Mouse (Mus musculus) heart, embryonic 13.5 days (tissue): ENCODE data around the gene Rbfox3. TPM values are rescaled to one million over a fixed set of nuclear protein-coding genes. Genes with fewer than 3 reads are reported as not detected.

Experiments used
- ATAC-seq: fragments of 200-750 bp; cut with Nextera tagmentation; 2 replicates; pipeline ENCODE4 v1.8.0; 2017; ENCODE audit warnings: moderate TSS enrichment; ENCODE audit not compliant: insufficient number of reproducible peaks, low FRiP score, low TSS enrichment; ENCODE audit errors: extremely low read depth
- H3K27ac ChIP-seq: fragments of 300-500 bp; sonication (generic); replicated peaks from 2 replicates; pipeline ENCODE4 v1.5.1; 2015; ENCODE audit warnings: moderate library complexity, mild to moderate bottlenecking, inconsistent platforms
- H3K27me3 ChIP-seq: fragments of 300-500 bp; sonication (generic); replicated peaks from 2 replicates; pipeline ENCODE4 v1.6.1; 2015; ENCODE audit warnings: mild to moderate bottlenecking, inconsistent platforms
- H3K36me3 ChIP-seq: fragments of 300-500 bp; sonication (generic); 2 replicates; pipeline ENCODE4 v1.6.1; 2015; ENCODE audit warnings: mild to moderate bottlenecking, inconsistent platforms
- H3K4me1 ChIP-seq: fragments of 300-500 bp; sonication (generic); 2 replicates; pipeline ENCODE4 v1.6.1; 2015; ENCODE audit warnings: inconsistent platforms
- H3K4me2 ChIP-seq: fragments of 300-500 bp; sonication (generic); 2 replicates; pipeline ENCODE4 v1.6.1; 2015; ENCODE audit warnings: inconsistent platforms, mild to moderate bottlenecking, moderate library complexity
- H3K4me3 ChIP-seq: fragments of 300-500 bp; sonication (generic); 2 replicates; pipeline ENCODE4 v1.5.1; 2015; ENCODE audit warnings: moderate library complexity, mild to moderate bottlenecking, inconsistent platforms
- H3K9ac ChIP-seq: fragments of 300-500 bp; sonication (generic); 2 replicates; pipeline ENCODE4 v1.6.1; 2015; ENCODE audit warnings: inconsistent platforms, mild to moderate bottlenecking, moderate library complexity
- H3K9me3 ChIP-seq: fragments of 300-500 bp; sonication (generic); 2 replicates; pipeline ENCODE4 v1.6.1; 2016; ENCODE audit warnings: inconsistent platforms
- WGBS: fragments of 180-500 bp; shearing (Covaris S2); methylation state at CpG from one replicate; pipeline ENCODE4 v1.1.7; 2015; ENCODE audit warnings: mixed read lengths; 5-methylcytosine and 5-hydroxymethylcytosine counted together
- polyA plus RNA-seq: library from polyadenylated mRNA; unstranded; fragments of >200 nt; fragmentation: Nextera tagmentation; extraction: Ambion mirVana; gene quantifications from 2 replicates; pipeline ENCODE4 v1.2.1, GENCODE M21; 2015

Rbfox3 gene
- polyA plus RNA-seq, 1 experiment from 2014 or later = 0.13 TPM

GRCm38 (mm10) chr11:118738855-118739832, 172.3 kb downstream of the Rbfox3 start:
- H3K9ac ChIP-seq = no peak overlapping the region
- ATAC-seq = no peak

GRCm38 (mm10) chr11:118738323-118738722, 173.1 kb downstream of the Rbfox3 start:
- Histone ChIP-seq H3K27ac (no peak overlapping the region), H3K36me3 (no peaks in the 10 kb centered on the region), H3K9ac (no peak overlapping the region), H3K4me3 (no peak overlapping the region), H3K4me1 (peaks cover 10% of the 10 kb centered on the region; the same call in 1 of the 2 replicates), H3K27me3 (peaks cover 61% of the 10 kb centered on the region), H3K4me2 (no peak overlapping the region), H3K9me3 (no peaks in the 10 kb centered on the region)
- ATAC-seq = no peak
- 37% methylated on average over 6 of the region's 7 CpGs for WGBS

More at GRCm38 (mm10) chr11:118738855-118739832, 172.3 kb downstream of the Rbfox3 start:
- Histone ChIP-seq H3K4me3 (no peak overlapping the region), H3K36me3 (no peaks in the 10 kb centered on the region), H3K4me2 (peak overlapping the region; percentile 26), H3K27me3 (peaks cover 69% of the 10 kb centered on the region), H3K9me3 (no peaks in the 10 kb centered on the region), H3K4me1 (peaks cover 11% of the 10 kb centered on the region), H3K27ac (no peak overlapping the region)
- WGBS = 10% methylated on average over 23 of the region's 23 CpGs

GRCm38 (mm10) chr11:118737821-118738220, 173.6 kb downstream of the Rbfox3 start:
- H3K27ac ChIP-seq = no peak overlapping the region
- H3K36me3 ChIP-seq = no peaks in the 10 kb centered on the region
- 56% methylated on average over 3 of the region's 3 CpGs for WGBS
- no peak for ATAC-seq
- peaks cover 10% of the 10 kb centered on the region; the same call in 1 of the 2 replicates for H3K4me1 ChIP-seq
- no peaks in the 10 kb centered on the region for H3K9me3 ChIP-seq
- H3K4me2 ChIP-seq = no peak overlapping the region
- no peak overlapping the region for H3K4me3 ChIP-seq
- no peak overlapping the region for H3K9ac ChIP-seq
- H3K27me3 ChIP-seq = peaks cover 56% of the 10 kb centered on the region

GRCm38 (mm10) chr11:118736993-118737392, 174.4 kb downstream of the Rbfox3 start:
- no peak overlapping the region for H3K9ac ChIP-seq
- 59% methylated on average over 4 of the region's 4 CpGs for WGBS
- no peak overlapping the region for H3K4me2 ChIP-seq
- peaks cover 51% of the 10 kb centered on the region for H3K27me3 ChIP-seq
- no peak overlapping the region for H3K4me3 ChIP-seq
- H3K9me3 ChIP-seq = no peaks in the 10 kb centered on the region
- H3K36me3 ChIP-seq = no peaks in the 10 kb centered on the region
- no peak overlapping the region for H3K27ac ChIP-seq
- ATAC-seq = no peak
- H3K4me1 ChIP-seq = peaks cover 12% of the 10 kb centered on the region; the same call in 1 of the 2 replicates

GRCm38 (mm10) chr11:118731655-118732054, 179.7 kb downstream of the Rbfox3 start:
- Histone ChIP-seq H3K9me3 (no peaks in the 10 kb centered on the region), H3K27ac (no peak overlapping the region), H3K4me1 (peaks cover 31% of the 10 kb centered on the region), H3K36me3 (no peaks in the 10 kb centered on the region), H3K4me3 (no peak overlapping the region), H3K9ac (no peak overlapping the region), H3K4me2 (no peak overlapping the region), H3K27me3 (peaks cover 33% of the 10 kb centered on the region)
- no peak for ATAC-seq
- WGBS = 81% methylated on average over 5 of the region's 5 CpGs

- Histone ChIP-seq H3K4me3 (no peak overlapping the region), H3K36me3 (no peaks in the 10 kb centered on the region), H3K4me2 (peak overlapping the region; percentile 18; the same call in 1 of the 2 replicates), H3K4me1 (peaks cover 27% of the 10 kb centered on the region), H3K27ac (peak overlapping the region; percentile 13; the same call in 1 of the 2 replicates), H3K9ac (no peak overlapping the region), H3K9me3 (no peaks in the 10 kb centered on the region), H3K27me3 (peaks cover 29% of the 10 kb centered on the region)
- peak; percentile 56; the same call in 1 of the 2 replicates for ATAC-seq
- 22% methylated on average over 8 of the region's 8 CpGs for WGBS
Observed at GRCm38 (mm10) chr11:118729373-118729772, 182.0 kb downstream of the Rbfox3 start.

GRCm38 (mm10) chr11:118728797-118729196, 182.6 kb downstream of the Rbfox3 start:
- no peak overlapping the region for H3K4me2 ChIP-seq
- WGBS = 48% methylated on average over 12 of the region's 12 CpGs
- no peak overlapping the region for H3K9ac ChIP-seq
- H3K27ac ChIP-seq = peak overlapping the region; percentile 15; the same call in 1 of the 2 replicates
- H3K36me3 ChIP-seq = no peaks in the 10 kb centered on the region
- H3K9me3 ChIP-seq = no peaks in the 10 kb centered on the region
- no peak for ATAC-seq
- H3K4me1 ChIP-seq = peaks cover 27% of the 10 kb centered on the region
- H3K27me3 ChIP-seq = peaks cover 29% of the 10 kb centered on the region
- H3K4me3 ChIP-seq = no peak overlapping the region

GRCm38 (mm10) chr11:118728083-118728551, 183.3 kb downstream of the Rbfox3 start:
- Histone ChIP-seq H3K9ac (no peak overlapping the region), H3K27me3 (peaks cover 34% of the 10 kb centered on the region), H3K4me3 (no peak overlapping the region), H3K36me3 (no peaks in the 10 kb centered on the region), H3K4me2 (no peak overlapping the region), H3K27ac (no peak overlapping the region), H3K4me1 (peaks cover 27% of the 10 kb centered on the region), H3K9me3 (no peaks in the 10 kb centered on the region)
- ATAC-seq = no peak
- 17% methylated on average over 8 of the region's 8 CpGs for WGBS

- ATAC-seq = no peak
- peaks cover 49% of the 10 kb centered on the region for H3K27me3 ChIP-seq
- H3K4me2 ChIP-seq = no peak overlapping the region
- H3K27ac ChIP-seq = no peak overlapping the region
- no peak overlapping the region for H3K9ac ChIP-seq
- no peaks in the 10 kb centered on the region for H3K9me3 ChIP-seq
- WGBS = 79% methylated on average over 8 of the region's 8 CpGs
- peaks cover 22% of the 10 kb centered on the region for H3K4me1 ChIP-seq
- H3K36me3 ChIP-seq = no peaks in the 10 kb centered on the region
- no peak overlapping the region for H3K4me3 ChIP-seq
Observed at GRCm38 (mm10) chr11:118726430-118726829, 185.0 kb downstream of the Rbfox3 start.

- Histone ChIP-seq H3K27ac (no peak overlapping the region), H3K9ac (no peak overlapping the region), H3K27me3 (peaks cover 54% of the 10 kb centered on the region), H3K4me1 (peaks cover 19% of the 10 kb centered on the region), H3K4me3 (no peak overlapping the region), H3K9me3 (no peaks in the 10 kb centered on the region), H3K36me3 (no peaks in the 10 kb centered on the region), H3K4me2 (no peak overlapping the region)
- no peak for ATAC-seq
- WGBS = 76% methylated on average over 8 of the region's 8 CpGs
Observed at GRCm38 (mm10) chr11:118724423-118724822, 187.0 kb downstream of the Rbfox3 start.

- no peaks in the 10 kb centered on the region for H3K9me3 ChIP-seq
- 60% methylated on average over 8 of the region's 8 CpGs for WGBS
- no peak overlapping the region for H3K27ac ChIP-seq
- peaks cover 7% of the 10 kb centered on the region for H3K4me1 ChIP-seq
- peaks cover 53% of the 10 kb centered on the region for H3K27me3 ChIP-seq
- H3K9ac ChIP-seq = no peak overlapping the region
- H3K4me2 ChIP-seq = no peak overlapping the region
- ATAC-seq = no peak
- H3K4me3 ChIP-seq = no peak overlapping the region
- no peaks in the 10 kb centered on the region for H3K36me3 ChIP-seq
Observed at GRCm38 (mm10) chr11:118723166-118723565, 188.2 kb downstream of the Rbfox3 start.
